Mouse (Mus musculus) lung, embryonic 15.5 days (tissue): Measurements from ENCODE around the gene Slc13a3. TPM values are rescaled to one million over a fixed set of nuclear protein-coding genes. Genes with fewer than 3 reads are reported as not detected.

Experiments
- ATAC-seq: fragments of 200-750 bp; cut with Nextera tagmentation; 2 replicates; pipeline ENCODE4 v1.8.0; 2017; ENCODE audit warnings: moderate number of reproducible peaks, borderline replicate concordance; ENCODE audit not compliant: low FRiP score, low TSS enrichment; ENCODE audit errors: extremely low read depth
- H3K27ac ChIP-seq: fragments of 300-500 bp; sonication (generic); 2 replicates; pipeline ENCODE4 v1.5.1; 2015; ENCODE audit warnings: moderate library complexity, mild to moderate bottlenecking, inconsistent platforms
- H3K27me3 ChIP-seq: fragments of 300-500 bp; sonication (generic); 2 replicates; pipeline ENCODE4 v1.6.1; 2015; ENCODE audit warnings: inconsistent platforms
- H3K36me3 ChIP-seq: fragments of 300-500 bp; sonication (generic); 2 replicates; pipeline ENCODE4 v1.6.1; 2015; ENCODE audit warnings: inconsistent platforms
- H3K4me1 ChIP-seq: fragments of 300-500 bp; sonication (generic); 2 replicates; pipeline ENCODE4 v1.6.1; 2015; ENCODE audit warnings: inconsistent platforms
- H3K4me2 ChIP-seq: fragments of 300-500 bp; sonication (generic); 2 replicates; pipeline ENCODE4 v1.6.1; 2015; ENCODE audit warnings: inconsistent platforms, mild to moderate bottlenecking, moderate library complexity
- H3K4me3 ChIP-seq: fragments of 300-500 bp; sonication (generic); 2 replicates; pipeline ENCODE4 v1.5.1; 2015; ENCODE audit warnings: mild to moderate bottlenecking, inconsistent platforms
- H3K9ac ChIP-seq: fragments of 300-500 bp; sonication (generic); 2 replicates; pipeline ENCODE4 v1.6.1; 2015; ENCODE audit warnings: inconsistent platforms
- H3K9me3 ChIP-seq: fragments of 300-500 bp; sonication (generic); 2 replicates; pipeline ENCODE4 v1.6.1; 2016; ENCODE audit warnings: inconsistent platforms
- WGBS: fragments of 180-500 bp; shearing (Covaris S2); methylation state at CpG from one replicate; pipeline ENCODE4 v1.1.7; 2015; 5-methylcytosine and 5-hydroxymethylcytosine counted together
- polyA plus RNA-seq: library from polyadenylated mRNA; unstranded; fragments of >200 nt; fragmentation: Nextera tagmentation; extraction: Ambion mirVana; gene quantifications from 2 replicates; pipeline ENCODE4 v1.2.1, GENCODE M21; 2015

Slc13a3 gene
- polyA plus RNA-seq, 1 experiment from 2014 or later: 0.57 TPM

GRCm38 (mm10) chr2:165496251-165496650 lies 23.2 kb upstream of the Slc13a3 start:
- Histone ChIP-seq H3K36me3 (no peaks in the 10 kb centered on the region), H3K4me2 (no peak overlapping the region), H3K4me3 (no peak overlapping the region), H3K9ac (no peak overlapping the region), H3K4me1 (peaks cover 34% of the 10 kb centered on the region), H3K9me3 (no peaks in the 10 kb centered on the region), H3K27me3 (no peaks in the 10 kb centered on the region), H3K27ac (no peak overlapping the region)
- no peak for ATAC-seq

GRCm38 (mm10) chr2:165494495-165494894 lies 21.5 kb upstream of the Slc13a3 start:
- H3K4me2 ChIP-seq: no peak overlapping the region
- H3K4me1 ChIP-seq: peaks cover 23% of the 10 kb centered on the region
- no peak for ATAC-seq
- no peaks in the 10 kb centered on the region for H3K27me3 ChIP-seq
- no peak overlapping the region for H3K4me3 ChIP-seq
- no peak overlapping the region for H3K27ac ChIP-seq
- H3K9me3 ChIP-seq: no peaks in the 10 kb centered on the region
- peaks cover 13% of the 10 kb centered on the region for H3K36me3 ChIP-seq
- H3K9ac ChIP-seq: no peak overlapping the region
- WGBS: 29% methylated on average over 2 of the region's 2 CpGs

- H3K27ac ChIP-seq: peak overlapping the region; percentile 85; the same call in 1 of the 2 replicates
- no peak; the same call in 1 of the 2 replicates for ATAC-seq
- 18% methylated on average over 17 of the region's 17 CpGs for WGBS
- peak overlapping the region; percentile 76 for H3K9ac ChIP-seq
- H3K4me2 ChIP-seq: peak overlapping the region; percentile 83
- peak overlapping the region; percentile 83 for H3K4me3 ChIP-seq
- H3K4me1 ChIP-seq: peaks cover 16% of the 10 kb centered on the region
- H3K27me3 ChIP-seq: no peaks in the 10 kb centered on the region
- H3K36me3 ChIP-seq: peaks cover 21% of the 10 kb centered on the region
- no peaks in the 10 kb centered on the region for H3K9me3 ChIP-seq
Observed at GRCm38 (mm10) chr2:165493587-165494210, 20.7 kb upstream of the Slc13a3 start.

GRCm38 (mm10) chr2:165492648-165493553 lies 19.9 kb upstream of the Slc13a3 start, which contains the start of gene Trp53rka:
Trp53rka (minus strand) TSS chr2:165493324.
- Histone ChIP-seq H3K4me3 (peak within 1 kb of the TSS; percentile 83), H3K4me1 (peaks cover 13% of the 10 kb centered on the region), H3K27me3 (no peaks in the 10 kb centered on the region), H3K4me2 (peak within 1 kb of the TSS; percentile 83), H3K27ac (peak within 1 kb of the TSS; percentile 85), H3K9me3 (no peaks in the 10 kb centered on the region), H3K9ac (peak within 1 kb of the TSS; percentile 76), H3K36me3 (peaks cover 27% of the 10 kb centered on the region)
- ATAC-seq: peak; percentile 92
- under 1% methylated on average over 78 of the region's 84 CpGs for WGBS

GRCm38 (mm10) chr2:165486881-165487535 lies 14.0 kb upstream of the Slc13a3 start:
- H3K27ac ChIP-seq: 0 out of 2 replicates have a peak overlapping the region, but pooled peaks have one; percentile 37
- no peak overlapping the region for H3K9ac ChIP-seq
- no peaks in the 10 kb centered on the region for H3K9me3 ChIP-seq
- ATAC-seq: peak; percentile 39; the same call in 1 of the 2 replicates
- H3K4me2 ChIP-seq: no peak overlapping the region
- H3K4me1 ChIP-seq: peaks cover 25% of the 10 kb centered on the region
- WGBS: 19% methylated on average over 8 of the region's 8 CpGs
- no peak overlapping the region for H3K4me3 ChIP-seq
- no peaks in the 10 kb centered on the region for H3K27me3 ChIP-seq
- H3K36me3 ChIP-seq: peaks cover 27% of the 10 kb centered on the region

- no peaks in the 10 kb centered on the region for H3K9me3 ChIP-seq
- peaks cover 27% of the 10 kb centered on the region for H3K36me3 ChIP-seq
- no peak overlapping the region for H3K27ac ChIP-seq
- 68% methylated on average over 5 of the region's 5 CpGs for WGBS
- ATAC-seq: no peak
- H3K4me2 ChIP-seq: no peak overlapping the region
- H3K4me1 ChIP-seq: peaks cover 23% of the 10 kb centered on the region
- no peak overlapping the region for H3K9ac ChIP-seq
- H3K4me3 ChIP-seq: no peak overlapping the region
- no peaks in the 10 kb centered on the region for H3K27me3 ChIP-seq
Observed at GRCm38 (mm10) chr2:165486401-165486800, 13.4 kb upstream of the Slc13a3 start.

- 67% methylated on average over 3 of the region's 3 CpGs for WGBS
- no peaks in the 10 kb centered on the region for H3K9me3 ChIP-seq
- H3K36me3 ChIP-seq: peaks cover 27% of the 10 kb centered on the region
- no peak for ATAC-seq
- no peaks in the 10 kb centered on the region for H3K27me3 ChIP-seq
- peaks cover 23% of the 10 kb centered on the region for H3K4me1 ChIP-seq
- no peak overlapping the region for H3K4me3 ChIP-seq
- H3K4me2 ChIP-seq: no peak overlapping the region
- H3K27ac ChIP-seq: no peak overlapping the region
- no peak overlapping the region for H3K9ac ChIP-seq
Observed at GRCm38 (mm10) chr2:165485826-165486225, 12.8 kb upstream of the Slc13a3 start.

GRCm38 (mm10) chr2:165484152-165484551 lies 11.1 kb upstream of the Slc13a3 start:
- 29% methylated on average over 6 of the region's 6 CpGs for WGBS
- no peaks in the 10 kb centered on the region for H3K9me3 ChIP-seq
- H3K9ac ChIP-seq: no peak overlapping the region
- H3K4me2 ChIP-seq: no peak overlapping the region
- no peak overlapping the region for H3K4me3 ChIP-seq
- 0 out of 2 replicates have a peak, but pooled peaks have one; percentile 14 for ATAC-seq
- H3K27ac ChIP-seq: peak overlapping the region; percentile 58
- no peaks in the 10 kb centered on the region for H3K27me3 ChIP-seq
- H3K36me3 ChIP-seq: peaks cover 10% of the 10 kb centered on the region
- H3K4me1 ChIP-seq: peaks cover 23% of the 10 kb centered on the region

- H3K9ac ChIP-seq: no peak overlapping the region
- no peak overlapping the region for H3K4me2 ChIP-seq
- H3K36me3 ChIP-seq: no peaks in the 10 kb centered on the region
- no peaks in the 10 kb centered on the region for H3K9me3 ChIP-seq
- no peaks in the 10 kb centered on the region for H3K27me3 ChIP-seq
- no peak overlapping the region for H3K4me3 ChIP-seq
- H3K4me1 ChIP-seq: peaks cover 22% of the 10 kb centered on the region
- no peak overlapping the region for H3K27ac ChIP-seq
- no peak for ATAC-seq
- 49% methylated on average over 8 of the region's 8 CpGs for WGBS
Observed at GRCm38 (mm10) chr2:165482003-165482402, 9.0 kb upstream of the Slc13a3 start.

GRCm38 (mm10) chr2:165475850-165476249 lies 2.8 kb upstream of the Slc13a3 start:
- H3K4me2 ChIP-seq: no peak overlapping the region
- no peaks in the 10 kb centered on the region for H3K9me3 ChIP-seq
- H3K36me3 ChIP-seq: no peaks in the 10 kb centered on the region
- H3K4me1 ChIP-seq: peaks cover 12% of the 10 kb centered on the region; the same call in 1 of the 2 replicates
- no peak overlapping the region for H3K27ac ChIP-seq
- no peak for ATAC-seq
- no peak overlapping the region for H3K9ac ChIP-seq
- peaks cover 29% of the 10 kb centered on the region for H3K27me3 ChIP-seq
- 65% methylated on average over 5 of the region's 5 CpGs for WGBS
- H3K4me3 ChIP-seq: no peak overlapping the region

- Histone ChIP-seq H3K27ac (no peak overlapping the region), H3K27me3 (peaks cover 29% of the 10 kb centered on the region), H3K4me3 (no peak overlapping the region), H3K9ac (no peak overlapping the region), H3K4me2 (no peak overlapping the region), H3K9me3 (no peaks in the 10 kb centered on the region), H3K4me1 (peaks cover 12% of the 10 kb centered on the region; the same call in 1 of the 2 replicates), H3K36me3 (no peaks in the 10 kb centered on the region)
- WGBS: 72% methylated on average over 7 of the region's 7 CpGs
- no peak for ATAC-seq
Observed at GRCm38 (mm10) chr2:165475412-165475811, 2.4 kb upstream of the Slc13a3 start.
